Mouse (Mus musculus): Measurements from ENCODE around the gene Fam210b.

The Fam210b gene

GRCm38 (mm10) chr2:172392041-172392521 is 46.7 kb downstream of the Fam210b start:
- in situ Hi-C loops (cut with MboI; ENCODE audit: low pct_unique_long_range_greater_than_20kb in 1 of 2, low sequenced_read_pairs in 2 of 2, unreplicated experiment in 1 of 2) = no loop called here

- in situ Hi-C loops (cut with MboI; ENCODE audit: low pct_unique_long_range_greater_than_20kb in 1 of 2, low sequenced_read_pairs in 2 of 2, unreplicated experiment in 1 of 2) = no loop called here
Measured at GRCm38 (mm10) chr2:172393391-172394051, 48.2 kb downstream of the Fam210b start, which contains the start of gene Cass4. Gene Cass4 (plus strand): TSS chr2:172393794.

DNA sequence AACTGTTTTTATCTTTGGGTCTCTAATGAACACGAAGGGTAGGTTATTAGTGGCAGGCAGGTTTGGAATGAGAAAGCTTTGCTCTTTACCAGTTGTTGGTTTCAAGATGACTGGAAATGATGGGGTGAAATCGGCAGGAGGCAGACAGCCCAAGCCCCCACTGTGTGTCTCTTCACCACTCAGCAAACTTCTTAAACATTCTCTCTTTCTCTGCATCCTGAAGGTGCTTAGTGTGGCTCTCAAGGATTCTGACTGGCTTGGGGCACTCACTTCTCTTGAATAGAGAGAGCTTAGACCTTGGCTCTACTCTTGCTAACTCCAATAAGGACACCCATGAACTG is 48.7 kb downstream of the Fam210b start:
- in situ Hi-C loops (cut with MboI; ENCODE audit: low pct_unique_long_range_greater_than_20kb in 1 of 2, low sequenced_read_pairs in 2 of 2, unreplicated experiment in 1 of 2) = no loop called here

DNA sequence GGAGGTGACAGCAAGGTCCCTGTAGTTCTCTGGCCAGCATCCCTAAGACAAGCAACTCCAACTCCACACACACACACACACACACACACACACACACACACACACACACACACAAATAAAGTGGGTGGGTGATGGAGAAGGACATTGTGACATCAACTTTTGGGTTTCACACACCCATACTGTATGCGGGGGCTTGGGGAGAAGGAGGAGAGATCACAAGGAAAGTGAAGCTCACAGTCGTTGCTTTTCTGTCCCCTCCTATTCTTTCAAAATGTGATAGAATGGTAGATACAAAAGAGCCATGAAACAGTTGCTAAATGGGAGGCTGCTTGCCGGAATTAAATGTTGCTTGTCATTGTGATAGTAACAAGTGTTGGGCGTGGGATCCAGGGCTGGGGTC is 49.3 kb downstream of the Fam210b start:
- in situ Hi-C loops (cut with MboI; ENCODE audit: low pct_unique_long_range_greater_than_20kb in 1 of 2, low sequenced_read_pairs in 2 of 2, unreplicated experiment in 1 of 2) = no loop called here

GRCm38 (mm10) chr2:172395961-172396360 is 50.6 kb downstream of the Fam210b start:
- in situ Hi-C loops (cut with MboI; ENCODE audit: low pct_unique_long_range_greater_than_20kb in 1 of 2, low sequenced_read_pairs in 2 of 2, unreplicated experiment in 1 of 2) = no loop called here

DNA sequence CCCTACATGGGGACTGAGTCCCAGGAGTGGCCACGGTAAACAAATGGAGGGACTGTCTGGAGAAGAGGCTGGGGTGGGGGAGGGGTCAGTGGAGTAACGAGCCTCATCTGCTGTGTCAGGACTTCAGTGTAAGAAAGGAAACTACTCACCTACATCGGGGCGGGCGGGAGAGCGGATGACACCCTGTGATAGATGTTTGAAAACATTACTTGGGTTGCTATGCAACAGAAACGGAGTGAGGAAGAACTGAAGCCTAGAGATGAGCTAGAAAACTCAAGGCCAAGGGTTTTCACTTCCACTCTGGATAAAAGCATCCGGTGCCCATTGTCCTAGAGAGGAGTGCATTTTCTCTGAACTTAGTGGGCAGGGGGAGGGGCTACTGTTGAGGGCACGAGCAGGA is 54.5 kb downstream of the Fam210b start:
- in situ Hi-C loops (cut with MboI; ENCODE audit: low pct_unique_long_range_greater_than_20kb in 1 of 2, low sequenced_read_pairs in 2 of 2, unreplicated experiment in 1 of 2) = no loop called here

DNA sequence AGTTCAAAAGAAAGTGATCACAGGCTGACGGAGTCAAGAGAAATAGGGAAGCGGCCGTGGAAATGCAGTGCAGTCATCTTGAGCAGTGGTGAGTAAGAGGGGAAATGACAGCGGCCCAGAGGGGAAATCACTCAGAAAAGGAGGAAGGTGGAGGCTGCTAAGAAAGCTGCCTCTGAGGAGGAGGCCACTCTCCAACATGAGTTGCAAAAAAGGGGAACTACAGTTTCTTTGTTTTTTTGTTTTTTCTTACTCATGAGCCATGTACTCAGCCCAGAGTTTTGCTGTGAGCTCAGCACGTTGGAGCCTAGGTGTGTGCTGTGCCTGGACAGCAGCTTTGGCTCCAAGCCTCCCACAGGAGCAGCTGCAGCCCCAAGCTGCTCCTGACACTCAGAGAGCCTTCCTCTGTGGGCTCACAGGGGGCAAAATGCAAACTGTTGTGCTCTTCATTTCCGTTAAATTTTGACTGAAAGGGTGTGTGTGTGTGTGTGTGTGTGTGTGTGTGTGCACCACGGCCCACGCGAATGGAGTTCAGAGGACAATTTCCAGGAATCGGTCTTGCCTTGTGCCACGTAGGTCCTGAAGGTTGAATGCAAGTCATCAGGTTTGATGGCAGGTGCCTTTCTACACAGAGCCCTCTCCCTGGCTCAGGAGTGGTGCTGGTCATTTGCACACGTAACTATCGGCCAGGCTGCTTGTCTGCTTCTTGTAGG is 55.9 kb downstream of the Fam210b start:
- in situ Hi-C loops (cut with MboI; ENCODE audit: low pct_unique_long_range_greater_than_20kb in 1 of 2, low sequenced_read_pairs in 2 of 2, unreplicated experiment in 1 of 2) = no loop called here

DNA sequence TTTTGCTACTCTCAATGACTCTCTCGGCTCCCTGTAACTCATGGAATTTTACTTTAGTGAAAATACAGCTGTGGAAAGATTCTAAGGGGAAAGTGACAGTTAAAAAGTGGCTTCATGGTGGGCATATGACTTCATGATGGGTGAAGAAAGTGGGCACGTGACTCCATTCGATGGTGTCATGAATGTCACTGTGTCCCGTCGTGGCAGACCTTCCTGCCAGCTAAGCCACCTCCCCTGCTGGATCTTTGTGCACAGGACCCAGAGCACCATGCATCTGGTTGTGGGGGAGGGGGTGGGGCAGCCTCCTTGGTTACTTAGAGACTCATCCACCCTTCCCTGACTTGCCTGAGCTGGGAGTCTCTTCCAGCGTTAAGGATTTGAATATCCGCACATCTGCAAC is 58.9 kb downstream of the Fam210b start:
- in situ Hi-C loops (cut with MboI; ENCODE audit: low pct_unique_long_range_greater_than_20kb in 1 of 2, low sequenced_read_pairs in 2 of 2, unreplicated experiment in 1 of 2) = no loop called here

GRCm38 (mm10) chr2:172405011-172405410 is 59.6 kb downstream of the Fam210b start:
- in situ Hi-C loops (cut with MboI; ENCODE audit: low pct_unique_long_range_greater_than_20kb in 1 of 2, low sequenced_read_pairs in 2 of 2, unreplicated experiment in 1 of 2) = no loop called here

Measured in mouse embryonic stem cell (cell line).